Mouse (Mus musculus) CH12.LX (cell line): ENCODE measurements at regions not wholly inside any gene's neighbourhood (a gene's known extent, or its start where the extent isn't known, plus 50 kb on each side); places are given as distances from the start of the nearest gene placed in this dataset.

Experiments used
- DNase-seq: peaks from one replicate; pipeline ENCODE4 v3.0.0-alpha.2; 2013; ENCODE audit errors: extremely low read depth
- H3K27ac ChIP-seq: 2 replicates; pipeline ENCODE4 v1.5.1; 2012; ENCODE audit warnings: low read depth, mild to moderate bottlenecking, control low read depth, moderate library complexity; ENCODE audit not compliant: insufficient read depth
- H3K27me3 ChIP-seq: replicated peaks from 2 replicates; pipeline ENCODE3; 2012; ENCODE audit warnings: inconsistent platforms
- H3K36me3 ChIP-seq, 2 experiments: replicated peaks in 1 of 2; 2 replicates each; pipeline versions ENCODE3 to v1.6.1; 2012; ENCODE audit warnings: inconsistent platforms in 1 of 2, low read length in 1 of 2, mild to moderate bottlenecking in 1 of 2, mixed read lengths in 1 of 2, moderate library complexity in 1 of 2; ENCODE audit not compliant: control insufficient read depth in 1 of 2, insufficient read depth in 1 of 2
- H3K4me1 ChIP-seq, 2 experiments: 2 replicates each; pipeline ENCODE4 v1.6.1; 2012; ENCODE audit warnings: inconsistent platforms in 1 of 2, moderate library complexity in 1 of 2; ENCODE audit not compliant: insufficient read depth in 2 of 2, control insufficient read depth in 1 of 2
- H3K4me2 ChIP-seq: 2 replicates; pipeline ENCODE4 v1.6.1; 2012; ENCODE audit warnings: low read depth, mild to moderate bottlenecking, control low read depth; ENCODE audit not compliant: poor library complexity, insufficient read depth, severe bottlenecking
- H3K4me3 ChIP-seq, 3 experiments: fragments of 150-350 bp in 1 of 3; sonication (generic) in 1 of 3; replicated peaks in 1 of 3; 2 replicates each; pipeline versions ENCODE3 to v1.5.1; 2011 to 2012; ENCODE audit warnings: low read depth in 2 of 3, low read length in 2 of 3, mild to moderate bottlenecking in 2 of 3, moderate library complexity in 2 of 3, control low read depth in 1 of 3, improper control_type of control experiment in 1 of 3, inconsistent platforms in 1 of 3, mixed read lengths in 1 of 3; ENCODE audit not compliant: poor library complexity in 1 of 3
- H3K79me2 ChIP-seq: replicated peaks from 2 replicates; pipeline ENCODE4 v1.6.1; 2012; ENCODE audit warnings: mild to moderate bottlenecking, moderate library complexity; ENCODE audit not compliant: control insufficient read depth, poor library complexity, insufficient read depth, severe bottlenecking; ENCODE audit errors: extremely low read depth
- H3K9ac ChIP-seq: 2 replicates; pipeline ENCODE4 v1.6.1; 2012; ENCODE audit warnings: low read depth, mild to moderate bottlenecking, control low read depth, moderate library complexity; ENCODE audit not compliant: insufficient read depth
- H3K9me3 ChIP-seq: replicated peaks from 2 replicates; pipeline ENCODE3; 2012; ENCODE audit warnings: low read length, inconsistent platforms, mixed read lengths
- BHLHE40 ChIP-seq: IDR thresholded peaks from 2 replicates; pipeline ENCODE4 v1.6.1; 2011; ENCODE audit warnings: mild to moderate bottlenecking, low read depth, low read length, improper control_type of control experiment
- CHD1 ChIP-seq: IDR thresholded peaks from 2 replicates; pipeline ENCODE4 v1.6.1; 2012; ENCODE audit warnings: low read depth, low read length, improper control_type of control experiment, inconsistent platforms
- CHD2 ChIP-seq: IDR thresholded peaks from 2 replicates; pipeline ENCODE4 v1.6.1; 2011; ENCODE audit warnings: low read length, improper control_type of control experiment
- CTCF ChIP-seq, 2 experiments: IDR thresholded peaks in 1 of 2; conservative IDR thresholded peaks in 1 of 2; 2 replicates each; pipeline ENCODE4 v1.5.1; 2011 to 2012; ENCODE audit warnings: low read depth in 2 of 2, low read length in 2 of 2, improper control_type of control experiment in 1 of 2, inconsistent platforms in 1 of 2, mild to moderate bottlenecking in 1 of 2, moderate library complexity in 1 of 2
- E2F4 ChIP-seq: IDR thresholded peaks from 2 replicates; pipeline ENCODE4 v1.6.1; 2011; ENCODE audit warnings: low read depth, low read length, improper control_type of control experiment; ENCODE audit not compliant: insufficient replicate concordance
- ELF1 ChIP-seq: IDR thresholded peaks from 2 replicates; pipeline ENCODE4 v1.6.1; 2014; ENCODE audit warnings: low read depth, mild to moderate bottlenecking, inconsistent platforms, low read length, improper control_type of control experiment
- EP300 ChIP-seq: IDR thresholded peaks from 2 replicates; pipeline ENCODE4 v1.6.1; 2011; ENCODE audit warnings: low read length, improper control_type of control experiment
- ETS1 ChIP-seq: conservative IDR thresholded peaks from 2 replicates; pipeline ENCODE4 v1.6.1; 2012; ENCODE audit warnings: low read depth, mild to moderate bottlenecking, inconsistent platforms, low read length, improper control_type of control experiment, moderate library complexity
- GABPA ChIP-seq: IDR thresholded peaks from 2 replicates; pipeline ENCODE4 v1.6.1; 2012; ENCODE audit warnings: low read depth, low read length, improper control_type of control experiment, inconsistent platforms; ENCODE audit not compliant: insufficient replicate concordance
- HCFC1 ChIP-seq: IDR thresholded peaks from 2 replicates; pipeline ENCODE4 v1.6.1; 2012; ENCODE audit warnings: low read depth, mild to moderate bottlenecking, inconsistent platforms, low read length, improper control_type of control experiment
- IRF4 ChIP-seq: IDR thresholded peaks from 2 replicates; pipeline ENCODE4 v1.6.1; 2014; ENCODE audit warnings: low read depth, mild to moderate bottlenecking, inconsistent platforms, low read length, improper control_type of control experiment
- JUN ChIP-seq: IDR thresholded peaks from 2 replicates; pipeline ENCODE4 v1.6.1; 2011; ENCODE audit warnings: low read depth, mild to moderate bottlenecking, low read length, improper control_type of control experiment, moderate library complexity; ENCODE audit not compliant: insufficient read depth
- JUND ChIP-seq: conservative IDR thresholded peaks from 2 replicates; pipeline ENCODE4 v1.6.1; 2011; ENCODE audit warnings: low read depth, low read length, improper control_type of control experiment
- KAT2A ChIP-seq: IDR thresholded peaks from 2 replicates; pipeline ENCODE4 v1.6.1; 2012; ENCODE audit warnings: low read length, improper control_type of control experiment, inconsistent platforms; ENCODE audit not compliant: insufficient replicate concordance
- MAFK ChIP-seq: IDR thresholded peaks from 2 replicates; pipeline ENCODE4 v1.6.1; 2011; ENCODE audit warnings: low read length, improper control_type of control experiment; ENCODE audit not compliant: insufficient replicate concordance
- MAX ChIP-seq: IDR thresholded peaks from 2 replicates; pipeline ENCODE4 v1.6.1; 2011; ENCODE audit warnings: low read length, improper control_type of control experiment
- MAZ ChIP-seq: IDR thresholded peaks from 2 replicates; pipeline ENCODE4 v1.6.1; 2012; ENCODE audit warnings: low read depth, mild to moderate bottlenecking, inconsistent platforms, low read length, improper control_type of control experiment, moderate library complexity
- MEF2A ChIP-seq: IDR thresholded peaks from 2 replicates; pipeline ENCODE4 v1.6.1; 2014; ENCODE audit warnings: low read depth, mild to moderate bottlenecking, inconsistent platforms, low read length, improper control_type of control experiment, borderline replicate concordance
- MXI1 ChIP-seq: IDR thresholded peaks from 2 replicates; pipeline ENCODE4 v1.6.1; 2011; ENCODE audit warnings: mild to moderate bottlenecking, low read depth, low read length, improper control_type of control experiment
- MYC ChIP-seq: IDR thresholded peaks from 2 replicates; pipeline ENCODE4 v1.6.1; 2011; ENCODE audit warnings: low read depth, mild to moderate bottlenecking, improper control_type of control experiment, low read length
- NELFE ChIP-seq: IDR thresholded peaks from 2 replicates; pipeline ENCODE4 v1.6.1; 2011; ENCODE audit warnings: low read depth, low read length, improper control_type of control experiment
- NRF1 ChIP-seq: IDR thresholded peaks from 2 replicates; pipeline ENCODE4 v1.6.1; 2014; ENCODE audit warnings: low read depth, mild to moderate bottlenecking, inconsistent platforms, low read length, improper control_type of control experiment, moderate library complexity
- PAX5 ChIP-seq: IDR thresholded peaks from 2 replicates; pipeline ENCODE4 v1.6.1; 2012; ENCODE audit warnings: low read length, inconsistent platforms, mixed read lengths
- POLR2A ChIP-seq: IDR thresholded peaks from 2 replicates; pipeline ENCODE4 v1.6.1; 2011; ENCODE audit warnings: low read depth, mild to moderate bottlenecking, improper control_type of control experiment, low read length
- POLR2AphosphoS2 ChIP-seq: IDR thresholded peaks from 2 replicates; pipeline ENCODE4 v1.6.1; 2011; ENCODE audit warnings: low read depth, low read length, improper control_type of control experiment
- RAD21 ChIP-seq: IDR thresholded peaks from 2 replicates; pipeline ENCODE4 v1.6.1; 2011; ENCODE audit warnings: low read depth, mild to moderate bottlenecking, low read length, improper control_type of control experiment, moderate library complexity
- RCOR1 ChIP-seq: conservative IDR thresholded peaks from 2 replicates; pipeline ENCODE4 v1.6.1; 2012; ENCODE audit warnings: low read depth, mild to moderate bottlenecking, inconsistent platforms, low read length, improper control_type of control experiment
- SIN3A ChIP-seq: IDR thresholded peaks from 2 replicates; pipeline ENCODE4 v1.6.1; 2012; ENCODE audit warnings: low read length, improper control_type of control experiment, inconsistent platforms
- SMC3 ChIP-seq: IDR thresholded peaks from 2 replicates; pipeline ENCODE4 v1.6.1; 2011; ENCODE audit warnings: low read depth, low read length, improper control_type of control experiment
- TBP ChIP-seq: conservative IDR thresholded peaks from 2 replicates; pipeline ENCODE4 v1.6.1; 2011; ENCODE audit warnings: low read depth, low read length, improper control_type of control experiment
- TCF12 ChIP-seq: IDR thresholded peaks from 2 replicates; pipeline ENCODE4 v1.6.1; 2014; ENCODE audit warnings: low read depth, mild to moderate bottlenecking, inconsistent platforms, low read length, improper control_type of control experiment
- UBTF ChIP-seq: IDR thresholded peaks from 2 replicates; pipeline ENCODE4 v1.6.1; 2012; ENCODE audit warnings: low read depth, mild to moderate bottlenecking, inconsistent platforms, low read length, improper control_type of control experiment, moderate library complexity
- USF1 ChIP-seq: IDR thresholded peaks from 2 replicates; pipeline ENCODE4 v1.6.1; 2014; ENCODE audit warnings: low read depth, mild to moderate bottlenecking, inconsistent platforms, low read length, improper control_type of control experiment
- USF2 ChIP-seq: conservative IDR thresholded peaks from 2 replicates; pipeline ENCODE4 v1.6.1; 2011; ENCODE audit warnings: low read depth, low read length, improper control_type of control experiment
- ZC3H11A ChIP-seq: IDR thresholded peaks from 2 replicates; pipeline ENCODE4 v1.6.1; 2012; ENCODE audit warnings: low read depth, mild to moderate bottlenecking, inconsistent platforms, low read length, improper control_type of control experiment
- ZKSCAN1 ChIP-seq: IDR thresholded peaks from 2 replicates; pipeline ENCODE4 v1.6.1; 2012; ENCODE audit warnings: low read depth, inconsistent platforms, low read length, improper control_type of control experiment, borderline replicate concordance
- ZMIZ1 ChIP-seq: IDR thresholded peaks from 2 replicates; pipeline ENCODE4 v1.6.1; 2012; ENCODE audit warnings: low read depth, mild to moderate bottlenecking, inconsistent platforms, low read length, improper control_type of control experiment
- ZNF384 ChIP-seq: IDR thresholded peaks from 2 replicates; pipeline ENCODE4 v1.6.1; 2012; ENCODE audit warnings: low read depth, low read length, improper control_type of control experiment, inconsistent platforms
- dilution Hi-C: fragments of 300-500 bp; cut with MboI; formaldehyde crosslinking; loops from 2 replicates; pipeline ENCODE4 v1.14.3; 2020; ENCODE audit warnings: low sequenced_read_pairs; ENCODE audit not compliant: extremely low pct_unique_long_range_greater_than_20kb, extremely low pct_ligation_motif_present
- in situ Hi-C: fragments of 300-500 bp; cut with MboI; formaldehyde crosslinking; loops from 3 replicates; pipeline ENCODE4 v1.14.3; 2019; ENCODE audit warnings: low sequenced_read_pairs, low pct_ligation_motif_present, low pct_unique_long_range_greater_than_20kb, mixed read lengths

DNA sequence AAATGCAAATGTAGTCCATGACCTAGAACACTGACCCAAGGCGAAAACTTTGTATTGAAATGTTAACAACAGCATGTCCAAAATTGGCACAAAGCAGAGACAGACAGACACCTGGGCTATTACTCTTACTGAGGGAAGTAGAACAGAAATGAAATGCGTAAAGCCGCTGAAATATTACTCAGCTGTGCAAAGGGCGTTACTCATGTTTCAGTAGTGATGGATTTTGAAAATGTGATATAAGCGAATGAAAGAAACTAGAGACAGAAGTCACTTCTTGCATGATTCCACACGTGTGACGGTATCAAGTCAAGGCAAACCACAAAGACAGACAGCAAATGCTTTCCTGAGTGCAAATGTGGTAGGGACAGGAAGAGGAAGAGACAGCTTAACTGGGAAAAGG lies 61.3 kb upstream of the D1Pas1 start:
- H3K4me1 ChIP-seq, result peaks cover 0 to 61% of the 10 kb centered on the region in 2 experiments; a peak in 2 of 4 replicates
- no peaks in the 10 kb centered on the region for H3K9me3 ChIP-seq
- dilution Hi-C loops, result no loop called here
- DNase-seq, result peak; percentile 68
- no peak overlapping the region for H3K9ac ChIP-seq
- no peaks in the 10 kb centered on the region for H3K27me3 ChIP-seq
- no peak overlapping the region for H3K4me3 ChIP-seq
- in situ Hi-C loops, result no loop called here
- H3K4me2 ChIP-seq, result no peak overlapping the region
- peak overlapping the region; percentile 42; the same call in 1 of the 2 replicates for H3K27ac ChIP-seq
- TF ChIP-seq CTCF (conservative IDR thresholded peaks at IDR 0.05 in 1 of 2, IDR thresholded peaks at IDR 0.05 in 1 of 2; ENCODE audit: low read depth in 2 of 2, low read length in 2 of 2), result no peak
- TF ChIP-seq MXI1, result no peak
- TF ChIP-seq USF1, result no peak
- no peak for TF ChIP-seq UBTF
- peak; percentile 74 for TF ChIP-seq MEF2A
- 0 out of 2 replicates have a peak, but pooled peaks have one; percentile 17 for TF ChIP-seq KAT2A
- TF ChIP-seq CHD2, result 0 out of 2 replicates have a peak, but pooled peaks have one; percentile 27
- no peak for TF ChIP-seq ZKSCAN1
- no peak for TF ChIP-seq CHD1
- TF ChIP-seq BHLHE40, result peak; percentile 79
- TF ChIP-seq ELF1, result no peak
- no peak for TF ChIP-seq NELFE
- peak; percentile 82 for TF ChIP-seq ETS1
- 0 out of 2 replicates have a peak, but pooled peaks have one; percentile 36 for TF ChIP-seq E2F4
- peak; percentile 39; the same call in 1 of the 2 replicates for TF ChIP-seq SIN3A
- no peak for TF ChIP-seq RAD21
- no peak for TF ChIP-seq POLR2AphosphoS2
- TF ChIP-seq USF2, result no peak
- TF ChIP-seq MAFK, result no peak
- TF ChIP-seq JUN, result no peak
- peak; percentile 71 for TF ChIP-seq EP300
- TF ChIP-seq POLR2A, result no peak
- TF ChIP-seq JUND, result no peak; the same call in 1 of the 2 replicates
- TF ChIP-seq TCF12, result peak; percentile 46; the same call in 1 of the 2 replicates
- TF ChIP-seq IRF4, result peak; percentile 38; the same call in 1 of the 2 replicates
- no peak for TF ChIP-seq TBP
- no peak for TF ChIP-seq GABPA
- no peak for TF ChIP-seq ZC3H11A
- TF ChIP-seq MAX, result peak; percentile 68
- no peak for TF ChIP-seq HCFC1
- no peak for TF ChIP-seq ZNF384
- TF ChIP-seq PAX5, result no peak
- TF ChIP-seq ZMIZ1, result no peak
- 0 out of 2 replicates have a peak, but pooled peaks have one; percentile 36 for TF ChIP-seq RCOR1
- TF ChIP-seq NRF1, result no peak
- no peak for TF ChIP-seq SMC3
- TF ChIP-seq MAZ, result no peak
- no peak; the same call in 1 of the 2 replicates for TF ChIP-seq MYC
- TF ChIP-seq, all 38 proteins: peak for 12
- no peaks in the 10 kb centered on the region for H3K36me3 ChIP-seq
- H3K79me2 ChIP-seq, result no peaks in the 10 kb centered on the region
